Mouse (Mus musculus) retina, adult 2 months (tissue): ENCODE measurements around the gene Capn10.
A peak's percentile ranks its signal among the peaks of the same experiment; 100 is the strongest.

Experiments
- DNase-seq: peaks from one replicate; pipeline ENCODE4 v3.0.0-alpha.2; 2012; ENCODE audit warnings: low read depth, low spot score

Capn10 gene

GRCm38 (mm10) chr1:92934182-92934827 lies at the start of gene Capn10:
Capn10 (plus strand) TSS chr1:92934376.
- DNase-seq, result peak; percentile 91

GRCm38 (mm10) chr1:92888901-92889655 lies 45.1 kb upstream of the Capn10 start:
- DNase-seq, result no peak

GRCm38 (mm10) chr1:92892791-92893190 lies 41.4 kb upstream of the Capn10 start:
- DNase-seq, result no peak

GRCm38 (mm10) chr1:92893896-92894295 lies 40.3 kb upstream of the Capn10 start:
- DNase-seq, result no peak

GRCm38 (mm10) chr1:92895089-92895488 lies 39.1 kb upstream of the Capn10 start:
- DNase-seq, result peak; percentile 56

GRCm38 (mm10) chr1:92902786-92903185 lies 31.4 kb upstream of the Capn10 start, which contains the start of gene Ankmy1:
Ankmy1 (minus strand) TSS chr1:92902906.
- DNase-seq, result peak; percentile 33

- DNase-seq, result no peak
Observed at GRCm38 (mm10) chr1:92903627-92904026, 30.5 kb upstream of the Capn10 start.

GRCm38 (mm10) chr1:92905703-92906310 lies 28.4 kb upstream of the Capn10 start:
- no peak for DNase-seq

GRCm38 (mm10) chr1:92906779-92907631 lies 27.2 kb upstream of the Capn10 start, which contains the start of gene Dusp28:
Dusp28 (plus strand) TSS chr1:92906981.
- peak; percentile 77 for DNase-seq

- DNase-seq, result no peak
Observed at GRCm38 (mm10) chr1:92907632-92908360, 26.4 kb upstream of the Capn10 start.

GRCm38 (mm10) chr1:92908664-92909063 lies 25.5 kb upstream of the Capn10 start:
- no peak for DNase-seq

GRCm38 (mm10) chr1:92909068-92909467 lies 25.1 kb upstream of the Capn10 start:
- DNase-seq, result no peak

- peak; percentile 60 for DNase-seq
Observed at GRCm38 (mm10) chr1:92910239-92910885, 23.8 kb upstream of the Capn10 start, which contains the start of gene Rnpepl1. Rnpepl1 (plus strand) TSS chr1:92910783.

GRCm38 (mm10) chr1:92910925-92911720 lies 23.1 kb upstream of the Capn10 start:
- no peak for DNase-seq

GRCm38 (mm10) chr1:92911721-92912138 lies 22.4 kb upstream of the Capn10 start:
- DNase-seq, result no peak

GRCm38 (mm10) chr1:92912286-92912685 lies 21.9 kb upstream of the Capn10 start:
- DNase-seq, result no peak

- no peak for DNase-seq
Observed at GRCm38 (mm10) chr1:92914239-92914638, 19.9 kb upstream of the Capn10 start.

GRCm38 (mm10) chr1:92914993-92915392 lies 19.2 kb upstream of the Capn10 start:
- no peak for DNase-seq

- DNase-seq, result no peak
Observed at GRCm38 (mm10) chr1:92916725-92917124, 17.5 kb upstream of the Capn10 start.
